Mouse (Mus musculus): Measurements from ENCODE around the gene Ivns1abp. TPM values are rescaled to one million over a fixed set of nuclear protein-coding genes. Genes with fewer than 3 reads are reported as not detected.
A peak's percentile ranks its signal among the peaks of the same experiment; 100 is the strongest.

The Ivns1abp gene
- polyA plus RNA-seq, 1 experiment from 2014 or later = 367 TPM

- Histone ChIP-seq H3K27ac (replicated peaks) (no peak overlapping the region), H3K9me3 (no peaks in the 10 kb centered on the region), H3K4me3 (no peak overlapping the region), H3K4me1 (no peaks in the 10 kb centered on the region), H3K36me3 (no peaks in the 10 kb centered on the region), H3K9ac (replicated peaks) (no peak overlapping the region), H3K27me3 (no peaks in the 10 kb centered on the region), H3K4me2 (replicated peaks) (no peak overlapping the region)
- no peak for ATAC-seq (ENCODE audit: low FRiP score, low read depth)
- WGBS = 82% methylated on average over 11 of the region's 11 CpGs
Observed at GRCm38 (mm10) chr1:151311379-151311778, 32.9 kb upstream of the Ivns1abp start.

- H3K9me3 ChIP-seq = no peaks in the 10 kb centered on the region
- 87% methylated on average over 7 of the region's 7 CpGs for WGBS
- no peaks in the 10 kb centered on the region for H3K36me3 ChIP-seq
Observed at GRCm38 (mm10) chr1:151319267-151319666, 25.0 kb upstream of the Ivns1abp start.

GRCm38 (mm10) chr1:151320408-151320807 is 23.9 kb upstream of the Ivns1abp start:
- H3K4me1 ChIP-seq = no peaks in the 10 kb centered on the region
- no peaks in the 10 kb centered on the region for H3K36me3 ChIP-seq
- no peaks in the 10 kb centered on the region for H3K27me3 ChIP-seq
- ATAC-seq (ENCODE audit: low FRiP score, low read depth) = no peak
- no peak overlapping the region for H3K9ac ChIP-seq (replicated peaks)
- H3K4me2 ChIP-seq (replicated peaks) = no peak overlapping the region
- H3K27ac ChIP-seq (replicated peaks) = no peak overlapping the region
- no peaks in the 10 kb centered on the region for H3K9me3 ChIP-seq
- 66% methylated on average over 4 of the region's 4 CpGs for WGBS
- no peak overlapping the region for H3K4me3 ChIP-seq

More at GRCm38 (mm10) chr1:151319267-151319666, 25.0 kb upstream of the Ivns1abp start:
- H3K4me1 ChIP-seq = no peaks in the 10 kb centered on the region
- no peaks in the 10 kb centered on the region for H3K27me3 ChIP-seq
- no peak overlapping the region for H3K4me2 ChIP-seq (replicated peaks)
- H3K4me3 ChIP-seq = no peak overlapping the region
- H3K9ac ChIP-seq (replicated peaks) = no peak overlapping the region
- no peak for ATAC-seq (ENCODE audit: low FRiP score, low read depth)
- no peak overlapping the region for H3K27ac ChIP-seq (replicated peaks)

- H3K9ac ChIP-seq (replicated peaks) = no peak overlapping the region
- H3K4me2 ChIP-seq (replicated peaks) = no peak overlapping the region
- H3K4me1 ChIP-seq = no peaks in the 10 kb centered on the region
- ATAC-seq (ENCODE audit: low FRiP score, low read depth) = no peak
- H3K4me3 ChIP-seq = no peak overlapping the region
- no peak overlapping the region for H3K27ac ChIP-seq (replicated peaks)
- H3K36me3 ChIP-seq = no peaks in the 10 kb centered on the region
- no peaks in the 10 kb centered on the region for H3K27me3 ChIP-seq
- 97% methylated on average over 1 of the region's 1 CpGs for WGBS
- no peaks in the 10 kb centered on the region for H3K9me3 ChIP-seq
Observed at GRCm38 (mm10) chr1:151325328-151325727, 18.9 kb upstream of the Ivns1abp start.

GRCm38 (mm10) chr1:151328341-151329097 is 15.8 kb upstream of the Ivns1abp start:
- no peak for ATAC-seq (ENCODE audit: low FRiP score, low read depth)
- no peak overlapping the region for H3K4me2 ChIP-seq (replicated peaks)
- H3K4me3 ChIP-seq = no peak overlapping the region
- no peaks in the 10 kb centered on the region for H3K4me1 ChIP-seq
- no peaks in the 10 kb centered on the region for H3K9me3 ChIP-seq
- H3K36me3 ChIP-seq = no peaks in the 10 kb centered on the region
- H3K27ac ChIP-seq (replicated peaks) = no peak overlapping the region
- 88% methylated on average over 14 of the region's 14 CpGs for WGBS
- H3K9ac ChIP-seq (replicated peaks) = no peak overlapping the region
- no peaks in the 10 kb centered on the region for H3K27me3 ChIP-seq

GRCm38 (mm10) chr1:151329601-151330000 is 14.7 kb upstream of the Ivns1abp start:
- Histone ChIP-seq H3K27me3 (no peaks in the 10 kb centered on the region), H3K27ac (replicated peaks) (no peak overlapping the region), H3K36me3 (no peaks in the 10 kb centered on the region), H3K4me2 (replicated peaks) (no peak overlapping the region), H3K4me3 (no peak overlapping the region), H3K4me1 (no peaks in the 10 kb centered on the region), H3K9ac (replicated peaks) (no peak overlapping the region), H3K9me3 (no peaks in the 10 kb centered on the region)
- 82% methylated on average over 7 of the region's 7 CpGs for WGBS
- ATAC-seq (ENCODE audit: low FRiP score, low read depth) = no peak

- no peak overlapping the region for H3K9ac ChIP-seq (replicated peaks)
- 93% methylated on average over 3 of the region's 3 CpGs for WGBS
- no peaks in the 10 kb centered on the region for H3K9me3 ChIP-seq
- no peak overlapping the region for H3K4me3 ChIP-seq
- no peak overlapping the region for H3K27ac ChIP-seq (replicated peaks)
- no peak overlapping the region for H3K4me2 ChIP-seq (replicated peaks)
- no peaks in the 10 kb centered on the region for H3K27me3 ChIP-seq
- H3K4me1 ChIP-seq = no peaks in the 10 kb centered on the region
- ATAC-seq (ENCODE audit: low FRiP score, low read depth) = no peak
- no peaks in the 10 kb centered on the region for H3K36me3 ChIP-seq
Observed at GRCm38 (mm10) chr1:151332819-151333218, 11.5 kb upstream of the Ivns1abp start.

- Histone ChIP-seq H3K36me3 (no peaks in the 10 kb centered on the region), H3K9me3 (no peaks in the 10 kb centered on the region), H3K27ac (replicated peaks) (no peak overlapping the region), H3K4me1 (peaks cover 11% of the 10 kb centered on the region), H3K27me3 (no peaks in the 10 kb centered on the region), H3K4me3 (no peak overlapping the region), H3K9ac (replicated peaks) (no peak overlapping the region), H3K4me2 (replicated peaks) (no peak overlapping the region)
- no peak for ATAC-seq (ENCODE audit: low FRiP score, low read depth)
Observed at GRCm38 (mm10) chr1:151338234-151338633, 6.0 kb upstream of the Ivns1abp start.

- H3K4me1 ChIP-seq = peaks cover 16% of the 10 kb centered on the region
- H3K27me3 ChIP-seq = no peaks in the 10 kb centered on the region
- no peak overlapping the region for H3K9ac ChIP-seq (replicated peaks)
- H3K27ac ChIP-seq (replicated peaks) = no peak overlapping the region
- no peaks in the 10 kb centered on the region for H3K36me3 ChIP-seq
- no peaks in the 10 kb centered on the region for H3K9me3 ChIP-seq
- 49% methylated on average over 2 of the region's 2 CpGs for WGBS
- no peak overlapping the region for H3K4me3 ChIP-seq
- no peak overlapping the region for H3K4me2 ChIP-seq (replicated peaks)
- no peak for ATAC-seq (ENCODE audit: low FRiP score, low read depth)
Observed at GRCm38 (mm10) chr1:151338941-151339340, 5.3 kb upstream of the Ivns1abp start.

GRCm38 (mm10) chr1:151341321-151342044 is 2.8 kb upstream of the Ivns1abp start:
- Histone ChIP-seq H3K4me3 (no peak overlapping the region), H3K27me3 (no peaks in the 10 kb centered on the region), H3K9ac (replicated peaks) (no peak overlapping the region), H3K4me1 (peaks cover 23% of the 10 kb centered on the region), H3K4me2 (replicated peaks) (no peak overlapping the region), H3K9me3 (no peaks in the 10 kb centered on the region), H3K36me3 (no peaks in the 10 kb centered on the region), H3K27ac (replicated peaks) (no peak overlapping the region)
- no peak for ATAC-seq (ENCODE audit: low FRiP score, low read depth)
- WGBS = 78% methylated on average over 8 of the region's 8 CpGs

GRCm38 (mm10) chr1:151342311-151342710 is 2.0 kb upstream of the Ivns1abp start:
- no peaks in the 10 kb centered on the region for H3K9me3 ChIP-seq
- WGBS = 67% methylated on average over 3 of the region's 3 CpGs
- no peak overlapping the region for H3K9ac ChIP-seq (replicated peaks)
- H3K4me1 ChIP-seq = peaks cover 30% of the 10 kb centered on the region
- no peak overlapping the region for H3K27ac ChIP-seq (replicated peaks)
- no peak overlapping the region for H3K4me2 ChIP-seq (replicated peaks)
- no peaks in the 10 kb centered on the region for H3K36me3 ChIP-seq
- no peak overlapping the region for H3K4me3 ChIP-seq
- H3K27me3 ChIP-seq = no peaks in the 10 kb centered on the region
- no peak for ATAC-seq (ENCODE audit: low FRiP score, low read depth)

GRCm38 (mm10) chr1:151342968-151343367 is 1.3 kb upstream of the Ivns1abp start:
- Histone ChIP-seq H3K9me3 (no peaks in the 10 kb centered on the region), H3K4me1 (peaks cover 30% of the 10 kb centered on the region), H3K27me3 (no peaks in the 10 kb centered on the region), H3K9ac (replicated peaks) (no peak overlapping the region), H3K4me2 (replicated peaks) (peak overlapping the region; percentile 73), H3K4me3 (no peak overlapping the region), H3K36me3 (no peaks in the 10 kb centered on the region), H3K27ac (replicated peaks) (no peak overlapping the region)
- no peak for ATAC-seq (ENCODE audit: low FRiP score, low read depth)
- 36% methylated on average over 6 of the region's 6 CpGs for WGBS
